Mouse (Mus musculus): ENCODE data around the gene Slc7a15. TPM values are rescaled to one million over a fixed set of nuclear protein-coding genes. Genes with fewer than 3 reads are reported as not detected.

Gene Slc7a15
- polyA plus RNA-seq, 1 experiment from 2014 or later = not detected

- H3K27ac ChIP-seq = no peak overlapping the region
- H3K4me1 ChIP-seq = peaks cover 11% of the 10 kb centered on the region
- WGBS = 54% methylated on average over 4 of the region's 4 CpGs
- no peak overlapping the region for H3K4me2 ChIP-seq (replicated peaks)
- ATAC-seq (ENCODE audit: low FRiP score, low read depth) = no peak
- H3K9ac ChIP-seq = no peak overlapping the region
- H3K27me3 ChIP-seq = no peaks in the 10 kb centered on the region
- no peaks in the 10 kb centered on the region for H3K9me3 ChIP-seq
- no peaks in the 10 kb centered on the region for H3K36me3 ChIP-seq
- no peak overlapping the region for H3K4me3 ChIP-seq
Observed at GRCm38 (mm10) chr12:8489098-8489497, 109.8 kb downstream of the Slc7a15 start.

GRCm38 (mm10) chr12:8488652-8488980 is 110.2 kb downstream of the Slc7a15 start:
- ATAC-seq (ENCODE audit: low FRiP score, low read depth) = no peak
- Histone ChIP-seq H3K4me1 (peaks cover 11% of the 10 kb centered on the region), H3K36me3 (no peaks in the 10 kb centered on the region), H3K27ac (no peak overlapping the region), H3K9me3 (no peaks in the 10 kb centered on the region), H3K27me3 (no peaks in the 10 kb centered on the region), H3K4me3 (no peak overlapping the region), H3K4me2 (replicated peaks) (no peak overlapping the region), H3K9ac (no peak overlapping the region)
- WGBS = 89% methylated on average over 4 of the region's 4 CpGs

GRCm38 (mm10) chr12:8487959-8488651 is 110.8 kb downstream of the Slc7a15 start:
- Histone ChIP-seq H3K4me3 (no peak overlapping the region), H3K27me3 (no peaks in the 10 kb centered on the region), H3K9me3 (no peaks in the 10 kb centered on the region), H3K36me3 (no peaks in the 10 kb centered on the region), H3K4me2 (replicated peaks) (no peak overlapping the region), H3K27ac (no peak overlapping the region), H3K4me1 (peaks cover 11% of the 10 kb centered on the region), H3K9ac (no peak overlapping the region)
- WGBS = 55% methylated on average over 5 of the region's 5 CpGs
- ATAC-seq (ENCODE audit: low FRiP score, low read depth) = no peak

- H3K27me3 ChIP-seq = no peaks in the 10 kb centered on the region
- no peaks in the 10 kb centered on the region for H3K36me3 ChIP-seq
- ATAC-seq (ENCODE audit: low FRiP score, low read depth) = no peak
- no peak overlapping the region for H3K4me2 ChIP-seq (replicated peaks)
- WGBS = 74% methylated on average over 1 of the region's 1 CpGs
- no peak overlapping the region for H3K4me3 ChIP-seq
- H3K4me1 ChIP-seq = peaks cover 11% of the 10 kb centered on the region
- no peak overlapping the region for H3K27ac ChIP-seq
- no peaks in the 10 kb centered on the region for H3K9me3 ChIP-seq
- no peak overlapping the region for H3K9ac ChIP-seq
Observed at GRCm38 (mm10) chr12:8487281-8487680, 111.6 kb downstream of the Slc7a15 start.

- Histone ChIP-seq H3K4me1 (peaks cover 11% of the 10 kb centered on the region), H3K4me3 (no peak overlapping the region), H3K36me3 (no peaks in the 10 kb centered on the region), H3K9ac (no peak overlapping the region), H3K9me3 (no peaks in the 10 kb centered on the region), H3K27me3 (no peaks in the 10 kb centered on the region), H3K27ac (no peak overlapping the region), H3K4me2 (replicated peaks) (no peak overlapping the region)
- no peak for ATAC-seq (ENCODE audit: low FRiP score, low read depth)
- WGBS = 70% methylated on average over 7 of the region's 7 CpGs
Observed at GRCm38 (mm10) chr12:8485247-8485646, 113.6 kb downstream of the Slc7a15 start.

GRCm38 (mm10) chr12:8482169-8482568 is 116.7 kb downstream of the Slc7a15 start:
- H3K27ac ChIP-seq = no peak overlapping the region
- 69% methylated on average over 2 of the region's 2 CpGs for WGBS
- no peak overlapping the region for H3K4me3 ChIP-seq
- H3K36me3 ChIP-seq = no peaks in the 10 kb centered on the region
- no peak overlapping the region for H3K4me2 ChIP-seq (replicated peaks)
- H3K27me3 ChIP-seq = no peaks in the 10 kb centered on the region
- no peak for ATAC-seq (ENCODE audit: low FRiP score, low read depth)
- no peaks in the 10 kb centered on the region for H3K4me1 ChIP-seq
- H3K9ac ChIP-seq = no peak overlapping the region
- no peaks in the 10 kb centered on the region for H3K9me3 ChIP-seq

Other genes starting within 250 kb of the Slc7a15 start
- 37.8 and 40.8 TPM in 2 replicates for gene Rhob, start 99.1 kb downstream of the Slc7a15 start, polyA plus RNA-seq (2015; fragmentation: Nextera tagmentation; extraction: Ambion mirVana)
- 52.1 and 54.8 TPM in 2 replicates for gene Pum2, start 75.1 kb upstream of the Slc7a15 start, polyA plus RNA-seq (2015; fragmentation: Nextera tagmentation; extraction: Ambion mirVana)
- gene Sdc1, start 172.3 kb upstream of the Slc7a15 start, polyA plus RNA-seq (2015; fragmentation: Nextera tagmentation; extraction: Ambion mirVana) = 252 and 254 TPM in 2 replicates

Measured in limb, embryonic 13.5 days (tissue).